Mouse (Mus musculus): Measurements from ENCODE around the gene Boc.

GRCm38 (mm10) chr16:44475682-44476375 lies 82.9 kb downstream of the Boc start:
- no peak for TF ChIP-seq CTCF (IDR thresholded peaks at IDR 0.05; ENCODE audit: low read depth, low read length)
- no peak for TF ChIP-seq POLR2A (IDR thresholded peaks at IDR 0.05; ENCODE audit: extremely low read depth, insufficient read depth, low read length)
